Mouse (Mus musculus): ENCODE measurements at regions not wholly inside any gene's neighbourhood (a gene's known extent, or its start where the extent isn't known, plus 50 kb on each side); places are given as distances from the start of the nearest gene placed in this dataset.
A peak's percentile ranks its signal among the peaks of the same experiment; 100 is the strongest.

- no peak for TF ChIP-seq NRF1 (IDR thresholded peaks at IDR 0.05; ENCODE audit: low read depth, low read length)
- no peak for TF ChIP-seq SMC3 (IDR thresholded peaks at IDR 0.05; ENCODE audit: low read depth, low read length)
- TF ChIP-seq PAX5 (IDR thresholded peaks at IDR 0.05; ENCODE audit: low read length), result no peak
- TF ChIP-seq USF1 (IDR thresholded peaks at IDR 0.05; ENCODE audit: low read depth, low read length), result peak; percentile 33
- TF ChIP-seq IRF4 (IDR thresholded peaks at IDR 0.05; ENCODE audit: low read depth, low read length), result no peak
- no peak for TF ChIP-seq TCF12 (IDR thresholded peaks at IDR 0.05; ENCODE audit: low read depth, low read length)
- no peak for TF ChIP-seq MXI1 (IDR thresholded peaks at IDR 0.05; ENCODE audit: low read depth, low read length)
- no peak for TF ChIP-seq RCOR1 (conservative IDR thresholded peaks at IDR 0.05; ENCODE audit: low read depth, low read length)
- no peak for TF ChIP-seq CHD2 (IDR thresholded peaks at IDR 0.05; ENCODE audit: low read length)
- TF ChIP-seq HCFC1 (IDR thresholded peaks at IDR 0.05; ENCODE audit: low read depth, low read length), result no peak
- TF ChIP-seq CTCF (conservative IDR thresholded peaks at IDR 0.05 in 1 of 2, IDR thresholded peaks at IDR 0.05 in 1 of 2; ENCODE audit: low read depth in 2 of 2, low read length in 2 of 2), result no peak
- no peak for TF ChIP-seq JUN (IDR thresholded peaks at IDR 0.05; ENCODE audit: insufficient read depth, low read depth, low read length)
- TF ChIP-seq MAZ (IDR thresholded peaks at IDR 0.05; ENCODE audit: low read depth, low read length), result no peak
- TF ChIP-seq BHLHE40 (IDR thresholded peaks at IDR 0.05; ENCODE audit: low read depth, low read length), result peak; percentile 67
- no peak for TF ChIP-seq MAFK (IDR thresholded peaks at IDR 0.05; ENCODE audit: insufficient replicate concordance, low read length)
- no peak for TF ChIP-seq NELFE (IDR thresholded peaks at IDR 0.05; ENCODE audit: low read depth, low read length)
- TF ChIP-seq USF2 (conservative IDR thresholded peaks at IDR 0.05; ENCODE audit: low read depth, low read length), result 0 out of 2 replicates have a peak, but pooled peaks have one; percentile 26
- no peak for TF ChIP-seq ELF1 (IDR thresholded peaks at IDR 0.05; ENCODE audit: low read depth, low read length)
- in situ Hi-C loops (cut with MboI; ENCODE audit: low pct_ligation_motif_present, low pct_unique_long_range_greater_than_20kb, low sequenced_read_pairs) (no loop called here), dilution Hi-C loops (cut with MboI; ENCODE audit: extremely low pct_ligation_motif_present, extremely low pct_unique_long_range_greater_than_20kb, low sequenced_read_pairs) (no loop called here)
- no peaks in the 10 kb centered on the region for H3K36me3 ChIP-seq (replicated peaks in 1 of 2; ENCODE audit: control insufficient read depth in 1 of 2, insufficient read depth in 1 of 2, low read length in 1 of 2)
- no peaks in the 10 kb centered on the region for H3K9me3 ChIP-seq (replicated peaks; ENCODE audit: low read length)
- H3K4me1 ChIP-seq (ENCODE audit: control insufficient read depth in 1 of 2, insufficient read depth in 2 of 2), result peaks cover 7 to 25% of the 10 kb centered on the region in 2 experiments
- DNase-seq (ENCODE audit: extremely low read depth), result no peak
- no peak overlapping the region for H3K9ac ChIP-seq (ENCODE audit: insufficient read depth, low read depth)
- no peak overlapping the region for H3K4me2 ChIP-seq (ENCODE audit: insufficient read depth, low read depth, poor library complexity, severe bottlenecking)
- H3K27ac ChIP-seq (ENCODE audit: insufficient read depth, low read depth), result no peak overlapping the region
- no peak overlapping the region for H3K4me3 ChIP-seq (replicated peaks in 1 of 3; ENCODE audit: low read depth in 2 of 3, low read length in 2 of 3, poor library complexity in 1 of 3)
- H3K27me3 ChIP-seq (replicated peaks), result peaks cover 2% of the 10 kb centered on the region
- no peaks in the 10 kb centered on the region for H3K79me2 ChIP-seq (replicated peaks; ENCODE audit: control insufficient read depth, extremely low read depth, insufficient read depth, poor library complexity, severe bottlenecking)
Observed at GRCm38 (mm10) chr9:61232630-61233029, 139.5 kb upstream of the Tle3 start.

- no peak overlapping the region for H3K4me3 ChIP-seq (replicated peaks in 1 of 3; ENCODE audit: low read depth in 2 of 3, low read length in 2 of 3, poor library complexity in 1 of 3)
- in situ Hi-C loops (cut with MboI; ENCODE audit: low pct_ligation_motif_present, low pct_unique_long_range_greater_than_20kb, low sequenced_read_pairs), result no loop called here
- dilution Hi-C loops (cut with MboI; ENCODE audit: extremely low pct_ligation_motif_present, extremely low pct_unique_long_range_greater_than_20kb, low sequenced_read_pairs), result no loop called here
- H3K27ac ChIP-seq (ENCODE audit: insufficient read depth, low read depth), result no peak overlapping the region
- peaks cover 7 to 29% of the 10 kb centered on the region in 2 experiments for H3K4me1 ChIP-seq (ENCODE audit: control insufficient read depth in 1 of 2, insufficient read depth in 2 of 2)
- no peaks in the 10 kb centered on the region for H3K36me3 ChIP-seq (replicated peaks in 1 of 2; ENCODE audit: control insufficient read depth in 1 of 2, insufficient read depth in 1 of 2, low read length in 1 of 2)
- H3K9me3 ChIP-seq (replicated peaks; ENCODE audit: low read length), result no peaks in the 10 kb centered on the region
- TF ChIP-seq KAT2A (IDR thresholded peaks at IDR 0.05; ENCODE audit: insufficient replicate concordance, low read length), result no peak
- TF ChIP-seq HCFC1 (IDR thresholded peaks at IDR 0.05; ENCODE audit: low read depth, low read length), result no peak
- no peak for TF ChIP-seq BHLHE40 (IDR thresholded peaks at IDR 0.05; ENCODE audit: low read depth, low read length)
- no peak for TF ChIP-seq GABPA (IDR thresholded peaks at IDR 0.05; ENCODE audit: insufficient replicate concordance, low read depth, low read length)
- no peak for TF ChIP-seq CHD2 (IDR thresholded peaks at IDR 0.05; ENCODE audit: low read length)
- TF ChIP-seq MXI1 (IDR thresholded peaks at IDR 0.05; ENCODE audit: low read depth, low read length), result no peak
- TF ChIP-seq SIN3A (IDR thresholded peaks at IDR 0.05; ENCODE audit: low read length), result no peak
- no peak for TF ChIP-seq JUND (conservative IDR thresholded peaks at IDR 0.05; ENCODE audit: low read depth, low read length)
- no peak for TF ChIP-seq POLR2AphosphoS2 (IDR thresholded peaks at IDR 0.05; ENCODE audit: low read depth, low read length)
- no peak for TF ChIP-seq RAD21 (IDR thresholded peaks at IDR 0.05; ENCODE audit: low read depth, low read length)
- no peak for TF ChIP-seq ETS1 (conservative IDR thresholded peaks at IDR 0.05; ENCODE audit: low read depth, low read length)
- TF ChIP-seq IRF4 (IDR thresholded peaks at IDR 0.05; ENCODE audit: low read depth, low read length), result no peak
- no peak for TF ChIP-seq E2F4 (IDR thresholded peaks at IDR 0.05; ENCODE audit: insufficient replicate concordance, low read depth, low read length)
- no peak for TF ChIP-seq MYC (IDR thresholded peaks at IDR 0.05; ENCODE audit: low read depth, low read length)
- no peak for TF ChIP-seq POLR2A (IDR thresholded peaks at IDR 0.05; ENCODE audit: low read depth, low read length)
- TF ChIP-seq ZC3H11A (IDR thresholded peaks at IDR 0.05; ENCODE audit: low read depth, low read length), result no peak
- DNase-seq (ENCODE audit: extremely low read depth), result no peak
- peaks cover 4% of the 10 kb centered on the region for H3K27me3 ChIP-seq (replicated peaks)
- H3K9ac ChIP-seq (ENCODE audit: insufficient read depth, low read depth), result no peak overlapping the region
- H3K79me2 ChIP-seq (replicated peaks; ENCODE audit: control insufficient read depth, extremely low read depth, insufficient read depth, poor library complexity, severe bottlenecking), result no peaks in the 10 kb centered on the region
- no peak overlapping the region for H3K4me2 ChIP-seq (ENCODE audit: insufficient read depth, low read depth, poor library complexity, severe bottlenecking)
Observed at GRCm38 (mm10) chr9:61233251-61233650, 138.9 kb upstream of the Tle3 start.
